Mouse (Mus musculus): Measurements from ENCODE around the gene Akt1s1. TPM values are rescaled to one million over a fixed set of nuclear protein-coding genes. Genes with fewer than 3 reads are reported as not detected.
A peak's percentile ranks its signal among the peaks of the same experiment; 100 is the strongest.

Akt1s1 gene
- total and polyA plus RNA-seq, 3 experiments, result 9.5 to 24.2 (median 23.3) TPM

DNA sequence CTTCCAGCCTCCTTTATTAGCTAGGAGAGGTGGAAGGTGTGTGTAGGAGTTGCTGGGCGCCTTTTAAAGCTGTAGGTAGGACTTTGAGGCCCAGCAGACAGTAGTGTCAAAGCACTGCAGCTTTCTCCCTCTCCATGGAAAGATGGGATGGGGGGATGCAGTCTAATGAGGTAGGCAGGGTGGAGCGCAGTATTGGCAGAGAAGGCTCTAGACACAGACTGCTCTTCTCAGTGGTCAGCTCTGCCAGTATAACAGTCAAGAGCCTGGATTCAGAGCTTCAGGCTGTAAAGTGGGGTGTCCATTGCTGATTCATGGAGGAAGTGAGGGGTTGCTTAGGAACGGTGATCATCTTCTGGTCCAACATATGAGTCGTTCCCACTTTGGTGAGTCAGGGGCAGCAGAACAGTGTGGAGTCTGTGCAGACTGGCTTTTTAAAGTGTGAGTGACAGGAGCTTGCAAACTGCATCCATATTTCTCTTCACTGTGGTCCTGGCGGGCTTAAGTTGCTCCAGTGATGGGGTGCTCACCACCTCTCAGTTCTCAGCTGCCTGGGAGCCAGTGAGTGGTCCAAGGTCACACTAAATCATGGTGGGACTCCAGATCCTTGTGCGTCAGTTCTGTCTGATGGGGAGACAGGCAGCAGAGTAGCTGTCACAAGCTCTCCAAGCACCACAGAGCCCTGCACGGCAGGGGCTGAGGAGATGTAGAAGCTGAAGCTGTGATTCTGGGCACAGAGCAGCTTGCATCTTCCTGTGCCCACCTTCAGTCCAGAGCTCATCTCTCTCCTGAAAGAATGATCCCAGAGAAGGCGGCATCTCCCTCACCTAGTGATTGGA lies 2.2 kb downstream of the Akt1s1 start:
- peak overlapping the region; percentile 39 for H3K27ac ChIP-seq (ENCODE audit: insufficient read depth, low read depth)
- H3K4me1 ChIP-seq (ENCODE audit: control insufficient read depth in 1 of 2, insufficient read depth in 2 of 2), result peaks cover 18 to 53% of the 10 kb centered on the region in 2 experiments
- in situ Hi-C loops (cut with MboI; ENCODE audit: low pct_ligation_motif_present, low pct_unique_long_range_greater_than_20kb, low sequenced_read_pairs), result loop anchor here (10.0 kb wide), 1 partner anchor 104 kb away; no protein-coding TSS in a partner anchor
- TF ChIP-seq USF1 (IDR thresholded peaks at IDR 0.05; ENCODE audit: low read depth, low read length), result no peak
- TF ChIP-seq EP300 (IDR thresholded peaks at IDR 0.05; ENCODE audit: low read length), result no peak
- TF ChIP-seq IRF4 (IDR thresholded peaks at IDR 0.05; ENCODE audit: low read depth, low read length), result no peak
- TF ChIP-seq TBP (conservative IDR thresholded peaks at IDR 0.05; ENCODE audit: low read depth, low read length), result no peak
- TF ChIP-seq ZKSCAN1 (IDR thresholded peaks at IDR 0.05; ENCODE audit: borderline replicate concordance, low read depth, low read length), result no peak
- no peak for TF ChIP-seq JUND (conservative IDR thresholded peaks at IDR 0.05; ENCODE audit: low read depth, low read length)
- no peak for TF ChIP-seq ZC3H11A (IDR thresholded peaks at IDR 0.05; ENCODE audit: low read depth, low read length)
- no peak for TF ChIP-seq MXI1 (IDR thresholded peaks at IDR 0.05; ENCODE audit: low read depth, low read length)
- no peak for TF ChIP-seq CHD1 (IDR thresholded peaks at IDR 0.05; ENCODE audit: low read depth, low read length)
- TF ChIP-seq MYC (IDR thresholded peaks at IDR 0.05; ENCODE audit: low read depth, low read length), result no peak
- TF ChIP-seq TCF12 (IDR thresholded peaks at IDR 0.05; ENCODE audit: low read depth, low read length), result no peak
- TF ChIP-seq E2F4 (IDR thresholded peaks at IDR 0.05; ENCODE audit: insufficient replicate concordance, low read depth, low read length), result no peak
- no peak for TF ChIP-seq POLR2AphosphoS2 (IDR thresholded peaks at IDR 0.05; ENCODE audit: low read depth, low read length)
- TF ChIP-seq MAX (IDR thresholded peaks at IDR 0.05; ENCODE audit: low read length), result no peak
- no peak for TF ChIP-seq ZMIZ1 (IDR thresholded peaks at IDR 0.05; ENCODE audit: low read depth, low read length)
- no peak for TF ChIP-seq ELF1 (IDR thresholded peaks at IDR 0.05; ENCODE audit: low read depth, low read length)
- TF ChIP-seq CHD2 (IDR thresholded peaks at IDR 0.05; ENCODE audit: low read length), result no peak
- no peak for TF ChIP-seq MEF2A (IDR thresholded peaks at IDR 0.05; ENCODE audit: borderline replicate concordance, low read depth, low read length)
- dilution Hi-C loops (cut with MboI; ENCODE audit: extremely low pct_ligation_motif_present, extremely low pct_unique_long_range_greater_than_20kb, low sequenced_read_pairs), result no loop called here
- no peak for DNase-seq (ENCODE audit: extremely low read depth)
- H3K4me3 ChIP-seq (replicated peaks in 1 of 3; ENCODE audit: low read depth in 2 of 3, low read length in 2 of 3, poor library complexity in 1 of 3), result peak overlapping the region; percentile 81 to 98 (median 93)
- peaks cover 17 to 39% of the 10 kb centered on the region in 2 experiments for H3K36me3 ChIP-seq (replicated peaks in 1 of 2; ENCODE audit: control insufficient read depth in 1 of 2, insufficient read depth in 1 of 2, low read length in 1 of 2)
- H3K9ac ChIP-seq (ENCODE audit: insufficient read depth, low read depth), result peak overlapping the region; percentile 97
- peak overlapping the region; percentile 69 for H3K4me2 ChIP-seq (ENCODE audit: insufficient read depth, low read depth, poor library complexity, severe bottlenecking)
- H3K27me3 ChIP-seq (replicated peaks), result no peaks in the 10 kb centered on the region
- H3K79me2 ChIP-seq (replicated peaks; ENCODE audit: control insufficient read depth, extremely low read depth, insufficient read depth, poor library complexity, severe bottlenecking), result peaks cover 28% of the 10 kb centered on the region
- H3K9me3 ChIP-seq (replicated peaks; ENCODE audit: low read length), result no peaks in the 10 kb centered on the region

DNA sequence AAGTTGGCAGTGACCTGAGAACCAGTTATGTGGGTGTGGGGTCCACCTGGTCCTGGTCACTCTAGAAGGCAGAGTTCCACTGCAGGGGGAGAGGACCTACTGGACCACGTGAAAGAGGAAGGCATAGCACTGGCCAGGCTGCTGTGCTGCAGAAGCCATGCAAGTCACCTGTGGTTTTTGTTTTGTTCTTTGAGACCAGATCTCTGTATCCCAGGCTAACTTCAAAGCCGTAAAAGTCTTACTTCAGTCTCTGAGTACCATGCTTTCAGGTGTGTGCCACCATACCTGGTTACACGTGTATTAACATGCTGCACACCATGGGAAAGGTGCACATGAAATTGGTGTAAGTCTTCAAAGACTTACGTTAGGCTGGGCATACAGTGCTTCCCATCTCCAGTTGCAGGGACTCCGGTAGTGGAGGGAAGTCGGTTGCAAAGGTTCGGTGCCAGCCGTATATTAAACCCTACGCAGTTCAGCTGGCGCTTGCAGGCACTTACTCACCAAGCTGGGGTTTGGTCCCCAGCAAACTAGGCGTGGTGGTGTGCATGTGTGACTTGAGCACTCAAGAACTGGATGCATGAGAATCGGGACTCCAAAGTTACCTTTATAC lies 2.9 kb downstream of the Akt1s1 start:
- dilution Hi-C loops (cut with MboI; ENCODE audit: extremely low pct_ligation_motif_present, extremely low pct_unique_long_range_greater_than_20kb, low sequenced_read_pairs) (no loop called here), in situ Hi-C loops (cut with MboI; ENCODE audit: low pct_ligation_motif_present, low pct_unique_long_range_greater_than_20kb, low sequenced_read_pairs) (loop anchor here (10.0 kb wide), 1 partner anchor 103 kb away; no protein-coding TSS in a partner anchor)
- Histone ChIP-seq H3K4me2 (ENCODE audit: insufficient read depth, low read depth, poor library complexity, severe bottlenecking) (no peak overlapping the region), H3K36me3 (replicated peaks in 1 of 2; ENCODE audit: control insufficient read depth in 1 of 2, insufficient read depth in 1 of 2, low read length in 1 of 2) (peaks cover 11 to 31% of the 10 kb centered on the region in 2 experiments), H3K9ac (ENCODE audit: insufficient read depth, low read depth) (no peak overlapping the region), H3K27ac (ENCODE audit: insufficient read depth, low read depth) (no peak overlapping the region), H3K4me3 (replicated peaks in 1 of 3; ENCODE audit: low read depth in 2 of 3, low read length in 2 of 3, poor library complexity in 1 of 3) (no peak overlapping the region), H3K9me3 (replicated peaks; ENCODE audit: low read length) (no peaks in the 10 kb centered on the region), H3K79me2 (replicated peaks; ENCODE audit: control insufficient read depth, extremely low read depth, insufficient read depth, poor library complexity, severe bottlenecking) (peaks cover 28% of the 10 kb centered on the region), H3K4me1 (ENCODE audit: control insufficient read depth in 1 of 2, insufficient read depth in 2 of 2) (peaks cover 18 to 56% of the 10 kb centered on the region in 2 experiments), H3K27me3 (replicated peaks) (no peaks in the 10 kb centered on the region)
- TF ChIP-seq E2F4 (IDR thresholded peaks at IDR 0.05; ENCODE audit: insufficient replicate concordance, low read depth, low read length) (no peak), NRF1 (IDR thresholded peaks at IDR 0.05; ENCODE audit: low read depth, low read length) (no peak), USF2 (conservative IDR thresholded peaks at IDR 0.05; ENCODE audit: low read depth, low read length) (no peak), ZNF384 (IDR thresholded peaks at IDR 0.05; ENCODE audit: low read depth, low read length) (no peak), UBTF (IDR thresholded peaks at IDR 0.05; ENCODE audit: low read depth, low read length) (no peak), ZMIZ1 (IDR thresholded peaks at IDR 0.05; ENCODE audit: low read depth, low read length) (no peak), ZKSCAN1 (IDR thresholded peaks at IDR 0.05; ENCODE audit: borderline replicate concordance, low read depth, low read length) (no peak), KAT2A (IDR thresholded peaks at IDR 0.05; ENCODE audit: insufficient replicate concordance, low read length) (no peak), JUND (conservative IDR thresholded peaks at IDR 0.05; ENCODE audit: low read depth, low read length) (no peak), MXI1 (IDR thresholded peaks at IDR 0.05; ENCODE audit: low read depth, low read length) (no peak), RAD21 (IDR thresholded peaks at IDR 0.05; ENCODE audit: low read depth, low read length) (no peak), ETS1 (conservative IDR thresholded peaks at IDR 0.05; ENCODE audit: low read depth, low read length) (no peak), POLR2A (IDR thresholded peaks at IDR 0.05; ENCODE audit: low read depth, low read length) (no peak), MYC (IDR thresholded peaks at IDR 0.05; ENCODE audit: low read depth, low read length) (no peak), JUN (IDR thresholded peaks at IDR 0.05; ENCODE audit: insufficient read depth, low read depth, low read length) (no peak), PAX5 (IDR thresholded peaks at IDR 0.05; ENCODE audit: low read length) (no peak), CTCF (conservative IDR thresholded peaks at IDR 0.05 in 1 of 2, IDR thresholded peaks at IDR 0.05 in 1 of 2; ENCODE audit: low read depth in 2 of 2, low read length in 2 of 2) (no peak)
- no peak for DNase-seq (ENCODE audit: extremely low read depth)

Data from CH12.LX (cell line).